Mouse (Mus musculus): ENCODE data around the gene Gm1673. TPM values are rescaled to one million over a fixed set of nuclear protein-coding genes. Genes with fewer than 3 reads are reported as not detected.
"Not testable (repeated sequence)": the region's sequence is repeated elsewhere in the genome, so short reads cannot be mapped to it uniquely, and the experiment has no call there.

Gm1673 gene
- polyA plus RNA-seq (2014; fragmentation: Nextera tagmentation; extraction: Ambion mirVana) = 456 and 786 TPM in 2 replicates

GRCm38 (mm10) chr5:33983309-33984121 lies at the start of gene Gm1673:
Gene Gm1673 (plus strand): TSS chr5:33983433.
- Histone ChIP-seq H3K27me3 (ENCODE audit: control insufficient read depth, insufficient read depth, low read length) (no peaks in the 10 kb centered on the region), H3K9ac (replicated peaks; ENCODE audit: low read length) (peak within 1 kb of the TSS; percentile 96), H3K27ac (replicated peaks; ENCODE audit: low read depth, low read length) (peak within 1 kb of the TSS; percentile 94), H3K36me3 (ENCODE audit: control insufficient read depth, insufficient read depth, low read length) (peaks cover 16% of the 10 kb centered on the region; the same call in 1 of the 2 replicates), H3K4me1 (ENCODE audit: control insufficient read depth, insufficient read depth, low read length) (peaks cover 31% of the 10 kb centered on the region), H3K9me3 (ENCODE audit: control insufficient read depth, low read length) (no peaks in the 10 kb centered on the region), H3K4me2 (ENCODE audit: low read length) (peak within 1 kb of the TSS; percentile 83), H3K4me3 (replicated peaks; ENCODE audit: low read depth, low read length) (peak within 1 kb of the TSS; percentile 97)
- WGBS = under 1% methylated on average over 88 of the region's 88 CpGs
- DNase-seq (peak; percentile 98), ATAC-seq (ENCODE audit: low FRiP score, low TSS enrichment) (peak; percentile 90)

DNA sequence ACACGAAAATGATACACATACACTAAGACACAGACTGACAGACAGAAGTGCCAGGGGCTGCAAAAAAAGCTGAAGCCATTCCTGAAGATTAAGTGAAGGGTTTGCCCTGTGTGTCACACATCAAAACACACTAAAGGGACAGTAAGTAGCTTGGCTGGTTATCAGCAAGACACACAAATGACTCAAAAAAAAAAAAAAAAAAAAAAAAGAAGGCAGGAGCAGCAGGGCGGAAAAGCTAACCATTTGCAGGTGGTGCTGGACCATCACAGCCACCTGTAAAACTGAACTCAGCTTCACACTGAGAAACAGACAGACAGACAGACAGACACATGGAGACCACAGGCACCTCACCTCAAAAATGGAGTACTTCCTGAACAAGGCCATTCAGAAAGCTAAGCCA lies 49.2 kb upstream of the Gm1673 start:
- WGBS = 81% methylated on average over 2 of the region's 2 CpGs
- H3K36me3 ChIP-seq (ENCODE audit: control insufficient read depth, insufficient read depth, low read length) = peaks cover 13% of the 10 kb centered on the region; the same call in 1 of the 2 replicates
- H3K27ac ChIP-seq (replicated peaks; ENCODE audit: low read depth, low read length) = no peak overlapping the region
- DNase-seq (no peak), ATAC-seq (ENCODE audit: low FRiP score, low TSS enrichment) (no peak)
- no peak overlapping the region for H3K4me3 ChIP-seq (replicated peaks; ENCODE audit: low read depth, low read length)
- peaks cover 24% of the 10 kb centered on the region for H3K4me1 ChIP-seq (ENCODE audit: control insufficient read depth, insufficient read depth, low read length)
- H3K4me2 ChIP-seq (ENCODE audit: low read length) = peak overlapping the region; percentile 62
- H3K9me3 ChIP-seq (ENCODE audit: control insufficient read depth, low read length) = no peaks in the 10 kb centered on the region; the same call in 1 of the 2 replicates
- no peak overlapping the region for H3K9ac ChIP-seq (replicated peaks; ENCODE audit: low read length)
- H3K27me3 ChIP-seq (ENCODE audit: control insufficient read depth, insufficient read depth, low read length) = no peaks in the 10 kb centered on the region

GRCm38 (mm10) chr5:33934877-33935276 lies 48.4 kb upstream of the Gm1673 start:
- no peaks in the 10 kb centered on the region for H3K27me3 ChIP-seq (ENCODE audit: control insufficient read depth, insufficient read depth, low read length)
- H3K27ac ChIP-seq (replicated peaks; ENCODE audit: low read depth, low read length) = no peak overlapping the region
- peak overlapping the region; percentile 84 for H3K4me3 ChIP-seq (replicated peaks; ENCODE audit: low read depth, low read length)
- peak overlapping the region; percentile 62 for H3K4me2 ChIP-seq (ENCODE audit: low read length)
- H3K9me3 ChIP-seq (ENCODE audit: control insufficient read depth, low read length) = no peaks in the 10 kb centered on the region
- WGBS = 84% methylated on average over 7 of the region's 7 CpGs
- peak overlapping the region; percentile 70; the same call in 1 of the 2 replicates for H3K9ac ChIP-seq (replicated peaks; ENCODE audit: low read length)
- peaks cover 7% of the 10 kb centered on the region; the same call in 1 of the 2 replicates for H3K36me3 ChIP-seq (ENCODE audit: control insufficient read depth, insufficient read depth, low read length)
- peaks cover 24% of the 10 kb centered on the region for H3K4me1 ChIP-seq (ENCODE audit: control insufficient read depth, insufficient read depth, low read length)
- ATAC-seq (ENCODE audit: low FRiP score, low TSS enrichment) (no peak), DNase-seq (no peak)

GRCm38 (mm10) chr5:33935700-33936111 lies 47.5 kb upstream of the Gm1673 start:
- Histone ChIP-seq H3K9ac (replicated peaks; ENCODE audit: low read length) (peak overlapping the region; percentile 70), H3K36me3 (ENCODE audit: control insufficient read depth, insufficient read depth, low read length) (0 out of 2 replicates have a peak, but pooled peaks cover 4% of the 10 kb centered on the region), H3K9me3 (ENCODE audit: control insufficient read depth, low read length) (no peaks in the 10 kb centered on the region), H3K4me3 (replicated peaks; ENCODE audit: low read depth, low read length) (peak overlapping the region; percentile 84), H3K4me1 (ENCODE audit: control insufficient read depth, insufficient read depth, low read length) (peaks cover 24% of the 10 kb centered on the region), H3K27ac (replicated peaks; ENCODE audit: low read depth, low read length) (peak overlapping the region; percentile 95), H3K27me3 (ENCODE audit: control insufficient read depth, insufficient read depth, low read length) (no peaks in the 10 kb centered on the region), H3K4me2 (ENCODE audit: low read length) (peak overlapping the region; percentile 62)
- DNase-seq (no peak), ATAC-seq (ENCODE audit: low FRiP score, low TSS enrichment) (peak; percentile 79)
- under 1% methylated on average over 39 of the region's 39 CpGs for WGBS

DNA sequence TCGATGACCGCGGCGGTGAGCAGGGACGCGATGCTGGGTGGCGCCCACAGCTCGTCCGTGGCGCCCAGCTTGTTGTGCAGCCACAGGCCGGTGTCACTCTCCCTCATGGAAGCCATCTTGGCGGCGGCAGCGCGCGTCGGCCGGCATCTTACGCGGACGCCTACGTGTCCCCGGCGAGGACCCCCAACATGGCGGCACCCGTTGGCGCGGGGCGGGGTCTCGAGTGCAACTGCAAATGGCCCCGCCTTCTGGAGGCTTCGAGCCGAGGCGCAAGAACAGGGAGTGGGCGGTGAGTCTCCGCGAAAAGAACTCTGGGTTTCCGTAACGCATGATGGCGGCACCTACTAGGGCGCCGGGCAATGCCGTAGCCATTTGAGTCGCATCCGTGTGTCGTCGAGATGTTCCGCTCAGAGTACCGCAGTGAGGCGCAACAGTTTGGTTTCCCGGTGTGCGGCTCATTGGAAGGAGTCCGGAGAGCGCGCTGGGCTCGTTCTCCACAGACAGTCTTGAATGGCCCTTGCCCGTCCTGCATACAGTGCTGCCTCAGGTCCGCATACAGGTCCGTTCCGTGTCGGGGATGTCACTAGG lies 47.0 kb upstream of the Gm1673 start, which contains the start of gene Nelfa:
Gene Nelfa, minus strand, starts transcription at position 294 of the 588 bp plus-strand sequence.
- Histone ChIP-seq H3K9ac (replicated peaks; ENCODE audit: low read length) (peak within 1 kb of the TSS; percentile 70), H3K4me1 (ENCODE audit: control insufficient read depth, insufficient read depth, low read length) (peaks cover 24% of the 10 kb centered on the region), H3K27me3 (ENCODE audit: control insufficient read depth, insufficient read depth, low read length) (no peaks in the 10 kb centered on the region), H3K9me3 (ENCODE audit: control insufficient read depth, low read length) (peaks cover 4% of the 10 kb centered on the region; the same call in 1 of the 2 replicates), H3K27ac (replicated peaks; ENCODE audit: low read depth, low read length) (peak within 1 kb of the TSS; percentile 95), H3K36me3 (ENCODE audit: control insufficient read depth, insufficient read depth, low read length) (0 out of 2 replicates have a peak, but pooled peaks cover 4% of the 10 kb centered on the region), H3K4me2 (ENCODE audit: low read length) (peak within 1 kb of the TSS; percentile 62), H3K4me3 (replicated peaks; ENCODE audit: low read depth, low read length) (peak within 1 kb of the TSS; percentile 84)
- WGBS = under 1% methylated on average over 60 of the region's 61 CpGs
- ATAC-seq (ENCODE audit: low FRiP score, low TSS enrichment) (peak; percentile 97), DNase-seq (peak; percentile 100)

- no peaks in the 10 kb centered on the region for H3K27me3 ChIP-seq (ENCODE audit: control insufficient read depth, insufficient read depth, low read length)
- no peak overlapping the region for H3K27ac ChIP-seq (replicated peaks; ENCODE audit: low read depth, low read length)
- peaks cover 24% of the 10 kb centered on the region for H3K4me1 ChIP-seq (ENCODE audit: control insufficient read depth, insufficient read depth, low read length)
- H3K9me3 ChIP-seq (ENCODE audit: control insufficient read depth, low read length) = peaks cover 8% of the 10 kb centered on the region
- WGBS = 95% methylated on average over 2 of the region's 2 CpGs
- H3K4me2 ChIP-seq (ENCODE audit: low read length) = peak overlapping the region; percentile 55
- ATAC-seq (ENCODE audit: low FRiP score, low TSS enrichment) (no peak), DNase-seq (no peak)
- H3K4me3 ChIP-seq (replicated peaks; ENCODE audit: low read depth, low read length) = peak overlapping the region; percentile 84; the same call in 1 of the 2 replicates
- 0 out of 2 replicates have a peak, but pooled peaks cover 2% of the 10 kb centered on the region for H3K36me3 ChIP-seq (ENCODE audit: control insufficient read depth, insufficient read depth, low read length)
- no peak overlapping the region; the same call in 1 of the 2 replicates for H3K9ac ChIP-seq (replicated peaks; ENCODE audit: low read length)
Observed at GRCm38 (mm10) chr5:33937230-33937629, 46.0 kb upstream of the Gm1673 start.

DNA sequence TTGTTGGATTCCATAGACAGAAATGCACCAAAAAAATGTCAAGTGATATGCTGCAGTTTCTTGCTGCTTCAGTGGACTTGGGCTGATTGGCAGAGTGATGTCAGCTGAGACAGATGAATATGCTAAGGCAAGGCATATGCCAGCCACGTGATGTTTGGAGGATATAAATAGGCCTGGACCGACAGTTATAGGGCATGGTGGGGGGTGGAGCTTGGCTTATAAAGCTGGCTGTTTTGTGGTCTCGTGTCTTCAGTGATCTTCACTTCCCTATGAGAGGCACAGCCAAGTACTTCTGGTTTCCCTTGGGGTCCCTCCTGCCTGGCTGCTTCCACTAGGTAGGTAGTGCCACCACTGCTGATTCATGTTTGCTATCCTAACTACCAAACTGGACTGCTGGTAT lies 44.8 kb upstream of the Gm1673 start:
- ATAC-seq (ENCODE audit: low FRiP score, low TSS enrichment) (no peak), DNase-seq (no peak)
- peaks cover 11% of the 10 kb centered on the region for H3K9me3 ChIP-seq (ENCODE audit: control insufficient read depth, low read length)
- no peak overlapping the region for H3K27ac ChIP-seq (replicated peaks; ENCODE audit: low read depth, low read length)
- H3K4me2 ChIP-seq (ENCODE audit: low read length) = no peak overlapping the region
- no peaks in the 10 kb centered on the region for H3K36me3 ChIP-seq (ENCODE audit: control insufficient read depth, insufficient read depth, low read length)
- WGBS = 97% methylated on average over 3 of the region's 3 CpGs
- no peak overlapping the region for H3K4me3 ChIP-seq (replicated peaks; ENCODE audit: low read depth, low read length)
- no peak overlapping the region for H3K9ac ChIP-seq (replicated peaks; ENCODE audit: low read length)
- H3K27me3 ChIP-seq (ENCODE audit: control insufficient read depth, insufficient read depth, low read length) = no peaks in the 10 kb centered on the region
- H3K4me1 ChIP-seq (ENCODE audit: control insufficient read depth, insufficient read depth, low read length) = peaks cover 19% of the 10 kb centered on the region

DNA sequence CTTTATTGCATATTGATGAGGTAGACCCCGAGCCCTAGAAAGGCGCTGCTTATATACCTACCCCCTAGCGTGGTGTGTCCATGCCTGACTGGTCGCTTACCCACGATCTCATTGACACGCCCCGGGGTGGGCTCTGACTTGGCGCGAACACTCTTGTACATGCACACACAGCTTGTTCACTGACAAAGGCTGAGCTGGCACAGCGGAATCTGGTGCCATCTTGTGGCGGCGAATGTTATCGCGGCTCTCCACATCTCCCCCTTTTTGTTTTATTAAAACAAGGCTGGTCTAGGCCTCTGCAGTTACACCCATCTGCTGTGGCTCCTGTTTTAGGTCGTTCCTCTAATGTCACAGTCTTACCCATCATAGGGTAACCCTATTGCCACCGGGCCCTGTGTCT lies 36.2 kb upstream of the Gm1673 start:
- WGBS = 88% methylated on average over 16 of the region's 16 CpGs
- not testable (repeated sequence) for H3K9ac ChIP-seq (replicated peaks; ENCODE audit: low read length); H3K4me3 ChIP-seq (replicated peaks; ENCODE audit: low read depth, low read length); H3K4me1 ChIP-seq (ENCODE audit: control insufficient read depth, insufficient read depth, low read length); DNase-seq; ATAC-seq (ENCODE audit: low FRiP score, low TSS enrichment); H3K27ac ChIP-seq (replicated peaks; ENCODE audit: low read depth, low read length); H3K4me2 ChIP-seq (ENCODE audit: low read length); H3K27me3 ChIP-seq (ENCODE audit: control insufficient read depth, insufficient read depth, low read length); H3K36me3 ChIP-seq (ENCODE audit: control insufficient read depth, insufficient read depth, low read length)
- peaks cover 12% of the 10 kb centered on the region for H3K9me3 ChIP-seq (ENCODE audit: control insufficient read depth, low read length)

All from midbrain, embryonic 14.5 days (tissue).